ENCODE assay signal across 8 mouse cellular contexts in genomic region chrX:10617119-10617518, GRCm38 (mm10).
A peak's percentile ranks its signal among the peaks of the same experiment; 100 is the strongest.
DNase-seq lines count a peak whose midpoint lies in the region; ATAC-seq lines count a peak whose summit lies in the region.

No protein-coding gene starts in this region.

- intact Hi-C loops in left cerebral cortex, postnatal 14 days (cut with DNase I), result no loop called here

- ATAC-seq in cerebellum, adult (ENCODE audit: insufficient number of reproducible peaks, low FRiP score, low TSS enrichment), result no peak

- DNase-seq in cerebellum, adult 11 months, result peak; percentile 12
- peak; percentile 14 to 16 for DNase-seq in left cerebral cortex, postnatal 14 days (ENCODE audit: low spot score in 2 of 2)
- DNase-seq in left cerebral cortex, adult 18-20 months (ENCODE audit: low spot score in 2 of 2), result no peak
- DNase-seq in ZHBTc4 (ENCODE audit: low read depth, low spot score), result peak; percentile 56
- peak; percentile 10 for DNase-seq in embryo, embryonic 9.5 days (ENCODE audit: extremely low spot score)
- peak; percentile 35 for DNase-seq in retina, postnatal 7 days (ENCODE audit: low read depth, low spot score)
- DNase-seq in c-Kit-positive CD71-positive TER-119-positive erythroid progenitor cells, embryonic 14.5 days (ENCODE audit: low spot score), result no peak

Comparison
In these comparisons a context has a peak if more than half of its experiments do, and no peak if none do; other contexts are left out.
1. DNase-seq: peak in cerebellum, adult 11 months (single experiment), left cerebral cortex, postnatal 14 days (2 of 2), ZHBTc4 (single experiment), embryo, embryonic 9.5 days (single experiment) and retina, postnatal 7 days (single experiment); none in left cerebral cortex, adult 18-20 months (0 of 2) and c-Kit-positive CD71-positive TER-119-positive erythroid progenitor cells, embryonic 14.5 days (single experiment).